Mouse (Mus musculus) E14TG2a.4 (cell line): ENCODE measurements around the gene Fndc5.

Experiments used
- CTCF ChIP-seq: conservative IDR thresholded peaks from 2 replicates; pipeline ENCODE4 v1.5.1; 2014; ENCODE audit warnings: low read length
- NANOG ChIP-seq: IDR thresholded peaks from 2 replicates; pipeline ENCODE4 v1.6.1; 2014; ENCODE audit warnings: borderline replicate concordance, low read length, mixed read lengths

GRCm38 (mm10) chr4:129191691-129192090, 54.9 kb downstream of the Fndc5 start:
- no peak for TF ChIP-seq CTCF
- TF ChIP-seq NANOG = no peak
